In the genomic region with DNA sequence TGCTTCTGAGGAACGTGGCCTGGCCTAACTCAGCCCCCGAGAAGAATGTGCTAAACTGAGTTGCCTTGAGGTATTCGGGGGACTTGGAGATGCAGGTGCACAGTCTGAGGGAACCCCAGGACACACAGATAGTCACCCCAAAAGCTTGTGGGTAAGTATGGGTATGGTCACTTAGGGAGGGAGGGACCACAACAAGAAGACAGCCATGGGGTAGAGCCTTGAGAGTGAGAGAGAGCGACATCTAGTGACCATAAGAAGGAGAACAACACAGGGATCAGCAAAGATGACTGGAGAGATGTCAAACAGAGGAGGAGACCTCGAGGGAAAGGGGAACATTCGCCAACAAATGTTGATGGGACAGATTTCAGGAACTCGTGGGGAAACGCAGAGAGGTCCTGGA, we compare ENCODE assay signal across 12 mouse cellular contexts. TPM values are rescaled to one million over a fixed set of nuclear protein-coding genes. Genes with fewer than 3 reads are reported as not detected.
DNase-seq lines count a peak whose midpoint lies in the region; ATAC-seq and TF ChIP-seq lines count a peak whose summit lies in the region.
"Had no signal": no experiment of that assay in that cellular context is flagged by ENCODE, and none has a peak within 500 bp of the region (broad histone marks: within the 10 kb centered on the region; RNA-seq: fewer than 3 reads in every experiment).

No protein-coding gene starts in this region.

- no peak overlapping the region for H3K4me3 ChIP-seq in lung, embryonic 14.5 days (ENCODE audit: low read depth, low read length)
- H3K4me3 ChIP-seq: heart, embryonic 15.5 days; lung, embryonic 15.5 days had no signal

- no peak overlapping the region for H3K27ac ChIP-seq in lung, embryonic 14.5 days (ENCODE audit: low read depth)
- H3K27ac ChIP-seq: heart, embryonic 15.5 days; lung, embryonic 15.5 days had no signal

- TF ChIP-seq CTCF in lung, embryonic 14.5 days (IDR thresholded peaks at IDR 0.05; ENCODE audit: low read depth), result peak; percentile 67
- peak; percentile 68; the same call in 1 of the 2 replicates for TF ChIP-seq CTCF in brain, embryonic 14.5 days (IDR thresholded peaks at IDR 0.05; ENCODE audit: borderline replicate concordance, extremely low read depth, insufficient read depth, insufficient read length)

- DNase-seq in gastrocnemius, adult 18-20 months (ENCODE audit: low spot score), result peak; percentile 3
- DNase-seq in gastrocnemius, postnatal 10 days, result no peak
- peak; percentile 43 for DNase-seq in lung, embryonic 14.5 days
- no peak for DNase-seq in lung, postnatal 10 days
- peak; percentile 46 for DNase-seq in brain, embryonic 14.5 days (ENCODE audit: low read depth)
- DNase-seq in retina, embryonic 14.5 days (ENCODE audit: low spot score), result peak; percentile 67
- DNase-seq in T-cell, adult 2 months (ENCODE audit: low spot score), result no peak
- DNase-seq in kidney, postnatal 25 days, result no peak
- DNase-seq: right cerebral cortex, postnatal 4 days had no signal

- 41% methylated on average over 8 of the region's 8 CpGs for WGBS in lung, embryonic 14.5 days

- H3K9ac ChIP-seq in lung, embryonic 14.5 days, result no peak overlapping the region
- H3K9ac ChIP-seq: heart, embryonic 15.5 days; lung, embryonic 15.5 days had no signal

- no peak for TF ChIP-seq POLR2A in brain, embryonic 14.5 days (IDR thresholded peaks at IDR 0.05; ENCODE audit: borderline replicate concordance, extremely low read depth, insufficient read depth, insufficient read length, poor library complexity, severe bottlenecking)

- no peak overlapping the region for H3K4me2 ChIP-seq in lung, embryonic 14.5 days
- H3K4me2 ChIP-seq: heart, embryonic 15.5 days; lung, embryonic 15.5 days had no signal

- H3K27me3 ChIP-seq in lung, embryonic 14.5 days (ENCODE audit: insufficient read depth, low read length), result no peaks in the 10 kb centered on the region
- H3K27me3 ChIP-seq: lung, embryonic 15.5 days had no signal

- H3K4me1 ChIP-seq in lung, embryonic 14.5 days (ENCODE audit: insufficient read depth), result no peaks in the 10 kb centered on the region
- H3K4me1 ChIP-seq: heart, embryonic 15.5 days; lung, embryonic 15.5 days had no signal

- no peaks in the 10 kb centered on the region for H3K36me3 ChIP-seq in lung, embryonic 14.5 days (ENCODE audit: insufficient read depth)
- H3K36me3 ChIP-seq: heart, embryonic 15.5 days; lung, embryonic 15.5 days had no signal

- no peaks in the 10 kb centered on the region for H3K9me3 ChIP-seq in lung, embryonic 14.5 days (ENCODE audit: low read depth, low read length)
- H3K9me3 ChIP-seq: heart, embryonic 15.5 days; lung, embryonic 15.5 days had no signal

- ATAC-seq in lung, embryonic 14.5 days (ENCODE audit: insufficient read depth), result no peak

RNA-seq across cellular contexts. Expression of a gene that starts 37.2 kb away (rescaled TPM):
- under 1 TPM; 0.43 to 0.85 TPM for total RNA-seq in gastrocnemius, adult 18-20 months (2021)
- total RNA-seq in gastrocnemius, postnatal 10 days (2021), result 1 to 10 TPM; 3.3 to 4.2 TPM
- not detected in 2 replicates for polyA plus RNA-seq in lung, embryonic 14.5 days (2014; fragmentation: Nextera tagmentation; extraction: Ambion mirVana)
- 0.20 and 0.23 TPM in 2 replicates for polyA plus RNA-seq in brain, embryonic 14.5 days (2012; rRNA removed)
- polyA plus RNA-seq: heart, embryonic 15.5 days; lung, embryonic 15.5 days had no signal

RNA-seq across cellular contexts. Expression of a gene that starts 55.5 kb away (rescaled TPM):
- not detected for total RNA-seq in gastrocnemius, adult 18-20 months (2021)
- not detected for total RNA-seq in gastrocnemius, postnatal 10 days (2021)
- polyA plus RNA-seq in lung, embryonic 14.5 days (2014; fragmentation: Nextera tagmentation; extraction: Ambion mirVana), result not detected in 2 replicates
- 0.18 and 0.19 TPM in 2 replicates for polyA plus RNA-seq in brain, embryonic 14.5 days (2012; rRNA removed)
- total RNA-seq: adrenal gland, postnatal 4 days had no signal
- polyA plus RNA-seq: heart, embryonic 15.5 days; lung, embryonic 15.5 days had no signal

Comparison
In these comparisons a context has a peak if more than half of its experiments do, and no peak if none do; other contexts are left out.
1. DNase-seq: peak in gastrocnemius, adult 18-20 months (single experiment), lung, embryonic 14.5 days (single experiment), brain, embryonic 14.5 days (single experiment) and retina, embryonic 14.5 days (single experiment); none in gastrocnemius, postnatal 10 days (single experiment), lung, postnatal 10 days (single experiment), T-cell, adult 2 months (single experiment) and kidney, postnatal 25 days (0 of 2).